Mouse (Mus musculus): Measurements from ENCODE around the gene Ctf2.

- TF ChIP-seq EP300 (IDR thresholded peaks at IDR 0.05; ENCODE audit: insufficient read depth, low read depth, low read length) (no peak), CTCF (IDR thresholded peaks at IDR 0.05; ENCODE audit: low read depth, low read length) (no peak), POLR2A (IDR thresholded peaks at IDR 0.05; ENCODE audit: insufficient read depth, low read length) (no peak)
Observed at GRCm38 (mm10) chr7:127725924-127726323, 6.0 kb downstream of the Ctf2 start.

Data from ES-Bruce4 (cell line).